Mouse (Mus musculus): ENCODE results near the gene Nt5m.

GRCm38 (mm10) chr11:59803516-59803915 lies 35.7 kb upstream of the Nt5m start:
- no peak for TF ChIP-seq GATA1 (IDR thresholded peaks at IDR 0.05; ENCODE audit: low read length)
- no peak for TF ChIP-seq TAL1 (IDR thresholded peaks at IDR 0.05; ENCODE audit: low read length)
